Mouse (Mus musculus) c-Kit-positive CD71-positive TER-119-positive erythroid progenitor cells, embryonic 14.5 days (primary cell): ENCODE data around the gene Mical3.
"Not testable (repeated sequence)": the region's sequence is repeated elsewhere in the genome, so short reads cannot be mapped to it uniquely, and the experiment has no call there.

Experiments used
- DNase-seq: peaks from one replicate; pipeline ENCODE4 v3.0.0-alpha.2; 2013; ENCODE audit warnings: low spot score

Gene Mical3

GRCm38 (mm10) chr6:120930450-120931306, 200.1 kb downstream of the Mical3 start:
- no peak for DNase-seq

- no peak for DNase-seq
Measured at GRCm38 (mm10) chr6:120929421-120929820, 201.4 kb downstream of the Mical3 start.

GRCm38 (mm10) chr6:120927765-120928164, 203.0 kb downstream of the Mical3 start:
- no peak for DNase-seq

GRCm38 (mm10) chr6:120926880-120927279, 203.9 kb downstream of the Mical3 start:
- no peak for DNase-seq

GRCm38 (mm10) chr6:120924791-120925321, 205.9 kb downstream of the Mical3 start:
- not testable (repeated sequence) for DNase-seq

- no peak for DNase-seq
Measured at GRCm38 (mm10) chr6:120917975-120918374, 212.8 kb downstream of the Mical3 start.

GRCm38 (mm10) chr6:120916972-120917881, 213.6 kb downstream of the Mical3 start:
- DNase-seq: not testable (repeated sequence)

GRCm38 (mm10) chr6:120916074-120916971, 214.5 kb downstream of the Mical3 start, which contains the start of gene Bid:
Gene Bid (minus strand): TSS chr6:120916853.
- peak; percentile 74 for DNase-seq

GRCm38 (mm10) chr6:120915649-120915975, 215.2 kb downstream of the Mical3 start:
- DNase-seq: peak; percentile 32

- peak; percentile 69 for DNase-seq
Measured at GRCm38 (mm10) chr6:120914911-120915648, 215.7 kb downstream of the Mical3 start.

- peak; percentile 37 for DNase-seq
Measured at GRCm38 (mm10) chr6:120914533-120914910, 216.3 kb downstream of the Mical3 start.

- no peak for DNase-seq
Measured at GRCm38 (mm10) chr6:120913783-120914182, 217.0 kb downstream of the Mical3 start.

- no peak for DNase-seq
Measured at GRCm38 (mm10) chr6:120912931-120913330, 217.9 kb downstream of the Mical3 start.

- DNase-seq: no peak
Measured at GRCm38 (mm10) chr6:120911213-120912007, 219.4 kb downstream of the Mical3 start.

- DNase-seq: no peak
Measured at GRCm38 (mm10) chr6:120909501-120909900, 221.3 kb downstream of the Mical3 start.

- DNase-seq: not testable (repeated sequence)
Measured at GRCm38 (mm10) chr6:120907876-120908597, 222.8 kb downstream of the Mical3 start.

- no peak for DNase-seq
Measured at GRCm38 (mm10) chr6:120906521-120906920, 224.3 kb downstream of the Mical3 start.

- DNase-seq: no peak
Measured at GRCm38 (mm10) chr6:120905111-120905510, 225.7 kb downstream of the Mical3 start.

GRCm38 (mm10) chr6:120903961-120904360, 226.8 kb downstream of the Mical3 start:
- DNase-seq: no peak
